Mouse (Mus musculus) brain, embryonic 14.5 days (tissue): ENCODE results near the gene Ggnbp2. TPM values are rescaled to one million over a fixed set of nuclear protein-coding genes. Genes with fewer than 3 reads are reported as not detected.

Experiments used
- DNase-seq: peaks from one replicate; pipeline ENCODE4 v3.0.0-alpha.2; 2011; ENCODE audit warnings: low read depth
- CTCF ChIP-seq: fragments of 200-500 bp; IDR thresholded peaks from 2 replicates; pipeline ENCODE4 v1.5.1; 2012; ENCODE audit warnings: inconsistent platforms, mild to moderate bottlenecking, moderate library complexity, borderline replicate concordance; ENCODE audit not compliant: insufficient read depth, insufficient read length; ENCODE audit errors: extremely low read depth
- POLR2A ChIP-seq: fragments of 200-500 bp; IDR thresholded peaks from 2 replicates; pipeline ENCODE4 v1.6.1; 2012; ENCODE audit warnings: mild to moderate bottlenecking, inconsistent platforms, borderline replicate concordance; ENCODE audit not compliant: poor library complexity, insufficient read depth, insufficient read length, severe bottlenecking; ENCODE audit errors: extremely low read depth
- polyA plus RNA-seq: library from polyadenylated mRNA; depleted of rRNA; stranded (reverse); fragments of >200 nt; gene quantifications from 2 replicates; pipeline ENCODE4 v1.2.3, GENCODE M21; 2012; rRNA removed

Ggnbp2 gene
- polyA plus RNA-seq, result 93.4 and 93.8 TPM in 2 replicates

- DNase-seq, result peak; percentile 96
- TF ChIP-seq CTCF, result no peak
- TF ChIP-seq POLR2A, result peak; percentile 64
Measured at GRCm38 (mm10) chr11:84870337-84871043, at the start of gene Ggnbp2. Ggnbp2 (minus strand) TSS chr11:84870817.

- TF ChIP-seq CTCF, result no peak
- no peak for TF ChIP-seq POLR2A
- no peak for DNase-seq
Measured at GRCm38 (mm10) chr11:84919951-84920350, 49.3 kb upstream of the Ggnbp2 start.

GRCm38 (mm10) chr11:84919276-84919675 is 48.7 kb upstream of the Ggnbp2 start:
- peak; percentile 47; the same call in 1 of the 2 replicates for TF ChIP-seq CTCF
- no peak for TF ChIP-seq POLR2A
- peak; percentile 24 for DNase-seq

GRCm38 (mm10) chr11:84918425-84918824 is 47.8 kb upstream of the Ggnbp2 start:
- peak; percentile 97 for TF ChIP-seq CTCF
- no peak for TF ChIP-seq POLR2A
- DNase-seq, result peak; percentile 88

GRCm38 (mm10) chr11:84916703-84917300 is 46.2 kb upstream of the Ggnbp2 start:
- TF ChIP-seq POLR2A, result no peak
- TF ChIP-seq CTCF, result no peak
- DNase-seq, result no peak

GRCm38 (mm10) chr11:84916053-84916702 is 45.6 kb upstream of the Ggnbp2 start, which contains the start of gene Znhit3:
Znhit3 (minus strand) TSS chr11:84916366.
- TF ChIP-seq CTCF, result no peak
- peak; percentile 31; the same call in 1 of the 2 replicates for TF ChIP-seq POLR2A
- peak; percentile 98 for DNase-seq

GRCm38 (mm10) chr11:84914673-84915072 is 44.1 kb upstream of the Ggnbp2 start:
- DNase-seq, result no peak
- TF ChIP-seq CTCF (peak; percentile 5; the same call in 1 of the 2 replicates), POLR2A (no peak)

GRCm38 (mm10) chr11:84910411-84910810 is 39.8 kb upstream of the Ggnbp2 start:
- DNase-seq, result peak; percentile 4
- TF ChIP-seq CTCF (no peak), POLR2A (no peak)

GRCm38 (mm10) chr11:84908480-84908879 is 37.9 kb upstream of the Ggnbp2 start:
- no peak for DNase-seq
- no peak for TF ChIP-seq CTCF
- TF ChIP-seq POLR2A, result no peak

- no peak for TF ChIP-seq CTCF
- no peak for TF ChIP-seq POLR2A
- DNase-seq, result no peak
Measured at GRCm38 (mm10) chr11:84907081-84907480, 36.5 kb upstream of the Ggnbp2 start.

- no peak for TF ChIP-seq CTCF
- TF ChIP-seq POLR2A, result no peak
- DNase-seq, result no peak
Measured at GRCm38 (mm10) chr11:84904597-84905144, 34.1 kb upstream of the Ggnbp2 start.

GRCm38 (mm10) chr11:84893113-84893512 is 22.5 kb upstream of the Ggnbp2 start:
- no peak for DNase-seq
- TF ChIP-seq CTCF, result no peak
- TF ChIP-seq POLR2A, result no peak

- DNase-seq, result no peak
Measured at GRCm38 (mm10) chr11:84891705-84892104, 21.1 kb upstream of the Ggnbp2 start.

More at GRCm38 (mm10) chr11:84891705-84892104, 21.1 kb upstream of the Ggnbp2 start:
- no peak for TF ChIP-seq CTCF
- TF ChIP-seq POLR2A, result no peak
